Mouse (Mus musculus): ENCODE data around the gene Fam57b. TPM values are rescaled to one million over a fixed set of nuclear protein-coding genes. Genes with fewer than 3 reads are reported as not detected.

Fam57b gene
- polyA plus RNA-seq, 1 experiment from 2014 or later = 1.2 TPM

DNA sequence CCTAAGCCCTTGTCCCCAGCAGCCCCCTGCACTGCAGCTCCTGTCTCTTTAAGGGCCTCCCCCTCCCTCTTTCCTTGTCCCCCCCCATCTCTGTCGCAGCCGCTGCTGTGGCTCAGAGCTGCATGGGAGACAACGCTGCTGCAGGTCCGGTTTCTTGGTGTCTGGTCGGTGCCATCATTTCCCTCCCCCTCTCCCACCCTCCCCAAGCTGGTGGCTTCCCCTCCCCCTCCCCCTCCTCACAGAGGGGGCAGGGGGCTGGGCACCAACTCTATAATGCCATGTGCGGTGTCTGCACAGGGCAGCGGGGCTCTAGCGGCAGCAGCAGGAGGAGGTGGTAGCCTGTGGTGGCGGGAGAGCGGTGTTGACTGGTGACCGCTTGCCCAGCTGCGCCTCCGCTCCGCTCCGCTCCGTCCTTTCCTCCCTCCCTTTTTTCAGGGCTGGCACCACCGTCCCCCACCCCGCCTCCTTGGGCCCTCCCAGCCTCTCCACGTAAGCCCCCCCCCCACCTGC is 25.8 kb downstream of the Fam57b start:
- no peak for ATAC-seq (ENCODE audit: insufficient number of reproducible peaks, insufficient read depth, low FRiP score, low read depth)
- peak overlapping the region; percentile 57 for H3K4me2 ChIP-seq (ENCODE audit: low read length)
- H3K9me3 ChIP-seq (ENCODE audit: control insufficient read depth, low read length) = no peaks in the 10 kb centered on the region
- H3K9ac ChIP-seq (ENCODE audit: low read length) = 0 out of 2 replicates have a peak overlapping the region, but pooled peaks have one; percentile 8
- WGBS = 4% methylated on average over 18 of the region's 19 CpGs
- H3K4me1 ChIP-seq (ENCODE audit: control insufficient read depth in 2 of 2, insufficient read depth in 2 of 2, low read length in 2 of 2) = peaks cover 0 to 4% of the 10 kb centered on the region in 2 experiments; a peak in 2 of 4 replicates
- no peaks in the 10 kb centered on the region for H3K36me3 ChIP-seq (ENCODE audit: control insufficient read depth, insufficient read depth, low read length)
- H3K27ac ChIP-seq (replicated peaks in 1 of 2; ENCODE audit: control insufficient read depth in 1 of 2, insufficient read depth in 1 of 2, low read depth in 2 of 2, low read length in 2 of 2) = no peak overlapping the region
- H3K4me3 ChIP-seq (ENCODE audit: control insufficient read depth in 1 of 2, insufficient read depth in 1 of 2, low read depth in 1 of 2, low read length in 2 of 2) = peak overlapping the region in 1 of 2 experiments; percentile 27; a peak in 2 of 4 replicates
- peaks cover 39% of the 10 kb centered on the region for H3K27me3 ChIP-seq (ENCODE audit: control insufficient read depth, insufficient read depth, low read length)

DNA sequence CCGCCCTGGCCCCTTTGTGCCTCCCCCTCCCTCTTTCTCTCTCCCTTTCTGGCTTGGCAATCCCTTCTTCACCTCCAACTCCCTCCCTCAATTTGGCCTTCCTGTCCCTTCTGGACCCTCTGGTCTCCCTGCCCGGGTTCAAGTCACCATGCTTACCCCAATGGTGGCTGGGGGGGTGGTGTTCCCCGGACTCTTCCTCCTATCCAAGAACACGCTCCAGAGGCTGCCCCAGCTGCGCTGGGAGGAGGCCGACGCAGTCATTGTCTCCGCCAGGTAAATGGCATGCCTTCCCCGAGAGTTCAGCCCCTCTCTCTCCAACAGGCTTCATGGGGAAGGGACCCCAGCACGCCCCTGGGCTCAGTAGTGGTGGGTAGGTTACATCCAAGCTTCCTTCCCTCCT is 26.5 kb downstream of the Fam57b start:
- peaks cover 0 to 4% of the 10 kb centered on the region in 2 experiments; a peak in 2 of 4 replicates for H3K4me1 ChIP-seq (ENCODE audit: control insufficient read depth in 2 of 2, insufficient read depth in 2 of 2, low read length in 2 of 2)
- H3K4me3 ChIP-seq (ENCODE audit: control insufficient read depth in 1 of 2, insufficient read depth in 1 of 2, low read depth in 1 of 2, low read length in 2 of 2) = no peak overlapping the region
- no peak overlapping the region for H3K9ac ChIP-seq (ENCODE audit: low read length)
- H3K9me3 ChIP-seq (ENCODE audit: control insufficient read depth, low read length) = no peaks in the 10 kb centered on the region
- ATAC-seq (ENCODE audit: insufficient number of reproducible peaks, insufficient read depth, low FRiP score, low read depth) = no peak
- peaks cover 40% of the 10 kb centered on the region for H3K27me3 ChIP-seq (ENCODE audit: control insufficient read depth, insufficient read depth, low read length)
- 8% methylated on average over 10 of the region's 10 CpGs for whole genome bisulfite sequencing
- no peak overlapping the region for H3K4me2 ChIP-seq (ENCODE audit: low read length)
- H3K27ac ChIP-seq (replicated peaks in 1 of 2; ENCODE audit: control insufficient read depth in 1 of 2, insufficient read depth in 1 of 2, low read depth in 2 of 2, low read length in 2 of 2) = no peak overlapping the region
- no peaks in the 10 kb centered on the region for H3K36me3 ChIP-seq (ENCODE audit: control insufficient read depth, insufficient read depth, low read length)

DNA sequence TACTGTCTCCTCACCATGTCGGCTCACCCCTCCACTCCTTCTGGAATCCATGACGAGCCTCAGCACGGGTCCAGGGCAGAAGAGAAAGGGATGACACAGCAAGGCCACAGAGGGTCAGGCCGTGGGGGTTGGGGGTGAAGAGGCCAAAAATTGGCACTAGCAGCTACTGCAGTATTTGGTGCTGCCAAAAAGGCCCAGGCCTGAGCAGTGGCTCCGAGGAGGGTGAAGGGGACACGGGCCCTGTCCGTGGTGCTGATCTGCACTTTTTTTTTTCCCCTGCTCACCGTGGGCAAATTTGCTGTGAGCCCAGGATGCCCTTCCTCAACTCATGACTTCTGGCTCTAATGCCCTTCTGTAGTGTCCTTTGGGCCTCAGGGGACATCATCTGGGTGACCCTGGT is 27.9 kb downstream of the Fam57b start:
- Histone ChIP-seq H3K27me3 (ENCODE audit: control insufficient read depth, insufficient read depth, low read length) (peaks cover 50% of the 10 kb centered on the region), H3K36me3 (ENCODE audit: control insufficient read depth, insufficient read depth, low read length) (no peaks in the 10 kb centered on the region), H3K4me1 (ENCODE audit: control insufficient read depth in 2 of 2, insufficient read depth in 2 of 2, low read length in 2 of 2) (peaks cover 0 to 4% of the 10 kb centered on the region in 2 experiments; a peak in 2 of 4 replicates), H3K9me3 (ENCODE audit: control insufficient read depth, low read length) (no peaks in the 10 kb centered on the region), H3K27ac (replicated peaks in 1 of 2; ENCODE audit: control insufficient read depth in 1 of 2, insufficient read depth in 1 of 2, low read depth in 2 of 2, low read length in 2 of 2) (no peak overlapping the region), H3K4me2 (ENCODE audit: low read length) (no peak overlapping the region), H3K4me3 (ENCODE audit: control insufficient read depth in 1 of 2, insufficient read depth in 1 of 2, low read depth in 1 of 2, low read length in 2 of 2) (no peak overlapping the region), H3K9ac (ENCODE audit: low read length) (no peak overlapping the region)
- WGBS = 10% methylated on average over 7 of the region's 8 CpGs
- ATAC-seq (ENCODE audit: insufficient number of reproducible peaks, insufficient read depth, low FRiP score, low read depth) = no peak

DNA sequence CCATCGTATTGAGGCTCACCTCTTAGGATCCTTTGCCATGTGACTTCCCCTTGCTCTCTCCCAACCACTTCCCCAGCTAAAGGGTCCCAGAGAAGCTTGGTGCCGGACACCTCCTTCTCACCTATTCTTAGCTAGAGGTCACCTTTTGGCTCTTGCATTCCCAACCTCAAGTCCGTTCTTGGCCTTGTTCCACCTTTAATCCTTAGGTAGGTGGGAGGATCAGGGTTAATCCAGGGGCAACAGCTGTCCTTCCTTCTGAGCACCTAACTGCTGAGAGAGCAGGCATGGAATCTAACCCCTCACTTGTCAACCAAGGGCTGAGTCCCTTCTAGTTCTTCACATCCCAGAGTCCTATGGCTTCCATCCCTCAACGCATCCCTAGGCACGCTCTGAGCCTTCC is 28.5 kb downstream of the Fam57b start:
- no peak overlapping the region for H3K27ac ChIP-seq (replicated peaks in 1 of 2; ENCODE audit: control insufficient read depth in 1 of 2, insufficient read depth in 1 of 2, low read depth in 2 of 2, low read length in 2 of 2)
- peaks cover 51% of the 10 kb centered on the region for H3K27me3 ChIP-seq (ENCODE audit: control insufficient read depth, insufficient read depth, low read length)
- H3K9me3 ChIP-seq (ENCODE audit: control insufficient read depth, low read length) = no peaks in the 10 kb centered on the region
- H3K4me2 ChIP-seq (ENCODE audit: low read length) = no peak overlapping the region
- peaks cover 0 to 4% of the 10 kb centered on the region in 2 experiments; a peak in 2 of 4 replicates for H3K4me1 ChIP-seq (ENCODE audit: control insufficient read depth in 2 of 2, insufficient read depth in 2 of 2, low read length in 2 of 2)
- WGBS = 52% methylated on average over 5 of the region's 5 CpGs
- H3K36me3 ChIP-seq (ENCODE audit: control insufficient read depth, insufficient read depth, low read length) = no peaks in the 10 kb centered on the region
- ATAC-seq (ENCODE audit: insufficient number of reproducible peaks, insufficient read depth, low FRiP score, low read depth) = no peak
- H3K4me3 ChIP-seq (ENCODE audit: control insufficient read depth in 1 of 2, insufficient read depth in 1 of 2, low read depth in 1 of 2, low read length in 2 of 2) = no peak overlapping the region
- no peak overlapping the region for H3K9ac ChIP-seq (ENCODE audit: low read length)

DNA sequence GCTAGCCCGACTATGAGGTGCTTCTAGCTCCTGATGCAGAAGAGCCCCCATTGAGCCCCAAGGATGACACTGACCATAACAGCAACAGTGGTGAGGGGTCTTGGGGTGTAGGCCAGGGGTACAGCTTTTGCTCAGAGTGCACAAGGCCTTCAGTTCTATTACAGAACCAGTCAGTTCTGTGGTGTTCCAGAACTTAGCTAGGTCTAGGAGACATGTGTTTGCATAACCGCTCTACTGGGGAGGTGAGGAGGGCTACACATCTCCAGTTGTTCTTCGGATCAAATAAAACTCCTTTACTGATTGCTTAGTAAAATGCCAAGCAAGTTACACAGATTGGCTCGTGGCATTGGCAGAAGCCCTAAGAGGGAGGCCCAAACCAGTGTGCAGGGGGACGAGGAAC is 34.1 kb downstream of the Fam57b start, which contains the start of gene 4930451I11Rik:
Gene 4930451I11Rik, minus strand, starts transcription at position 101 of the 400 bp plus-strand sequence.
- Histone ChIP-seq H3K27ac (replicated peaks in 1 of 2; ENCODE audit: control insufficient read depth in 1 of 2, insufficient read depth in 1 of 2, low read depth in 2 of 2, low read length in 2 of 2) (no peak within 1 kb of the TSS), H3K9me3 (ENCODE audit: control insufficient read depth, low read length) (no peaks in the 10 kb centered on the region), H3K4me2 (ENCODE audit: low read length) (peak within 1 kb of the TSS; percentile 63), H3K4me3 (ENCODE audit: control insufficient read depth in 1 of 2, insufficient read depth in 1 of 2, low read depth in 1 of 2, low read length in 2 of 2) (peak within 1 kb of the TSS; percentile 17 to 46; a peak in 3 of 4 replicates), H3K4me1 (ENCODE audit: control insufficient read depth in 2 of 2, insufficient read depth in 2 of 2, low read length in 2 of 2) (peaks cover 0 to 5% of the 10 kb centered on the region in 2 experiments; a peak in 1 of 4 replicates), H3K9ac (ENCODE audit: low read length) (peak within 1 kb of the TSS; percentile 49; the same call in 1 of the 2 replicates), H3K27me3 (ENCODE audit: control insufficient read depth, insufficient read depth, low read length) (peaks cover 18% of the 10 kb centered on the region; the same call in 1 of the 2 replicates), H3K36me3 (ENCODE audit: control insufficient read depth, insufficient read depth, low read length) (no peaks in the 10 kb centered on the region)
- ATAC-seq (ENCODE audit: insufficient number of reproducible peaks, insufficient read depth, low FRiP score, low read depth) = no peak
- WGBS = 54% methylated on average over 5 of the region's 5 CpGs

DNA sequence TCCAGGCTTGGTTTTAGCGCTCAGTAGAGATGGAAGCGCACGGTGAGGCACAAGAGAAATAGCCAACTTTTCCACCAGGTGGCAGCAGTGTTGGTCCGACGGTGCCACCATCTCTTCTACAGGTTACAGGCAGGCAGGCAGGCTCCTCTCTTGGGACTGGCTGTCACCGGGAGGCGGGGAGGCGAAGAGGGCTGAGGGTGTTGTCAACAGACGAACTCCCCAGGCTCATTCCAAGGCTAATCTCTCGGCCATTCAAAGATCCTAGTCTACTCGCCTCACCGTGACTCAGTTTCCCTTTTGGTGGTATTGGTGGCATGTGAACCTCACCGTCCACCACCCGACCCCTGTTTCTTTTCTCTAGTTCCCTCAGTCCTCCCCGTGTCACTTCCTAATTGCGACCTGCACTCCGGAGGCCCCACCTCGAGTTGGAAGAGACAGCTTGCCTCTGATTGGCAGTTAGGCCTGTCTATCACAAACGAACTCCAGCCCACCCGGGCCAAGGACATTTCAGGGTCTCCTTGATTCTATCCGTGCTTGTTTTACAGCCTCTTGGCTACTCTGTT is 34.6 kb downstream of the Fam57b start:
- H3K36me3 ChIP-seq (ENCODE audit: control insufficient read depth, insufficient read depth, low read length) = no peaks in the 10 kb centered on the region
- H3K4me2 ChIP-seq (ENCODE audit: low read length) = peak overlapping the region; percentile 63
- peak overlapping the region; percentile 17 to 46; a peak in 3 of 4 replicates for H3K4me3 ChIP-seq (ENCODE audit: control insufficient read depth in 1 of 2, insufficient read depth in 1 of 2, low read depth in 1 of 2, low read length in 2 of 2)
- peak; percentile 52; the same call in 1 of the 2 replicates for ATAC-seq (ENCODE audit: insufficient number of reproducible peaks, insufficient read depth, low FRiP score, low read depth)
- peaks cover 0 to 5% of the 10 kb centered on the region in 2 experiments; a peak in 1 of 4 replicates for H3K4me1 ChIP-seq (ENCODE audit: control insufficient read depth in 2 of 2, insufficient read depth in 2 of 2, low read length in 2 of 2)
- H3K27ac ChIP-seq (replicated peaks in 1 of 2; ENCODE audit: control insufficient read depth in 1 of 2, insufficient read depth in 1 of 2, low read depth in 2 of 2, low read length in 2 of 2) = no peak overlapping the region
- H3K27me3 ChIP-seq (ENCODE audit: control insufficient read depth, insufficient read depth, low read length) = peaks cover 18% of the 10 kb centered on the region; the same call in 1 of the 2 replicates
- no peaks in the 10 kb centered on the region for H3K9me3 ChIP-seq (ENCODE audit: control insufficient read depth, low read length)
- peak overlapping the region; percentile 49; the same call in 1 of the 2 replicates for H3K9ac ChIP-seq (ENCODE audit: low read length)
- WGBS = under 1% methylated on average over 21 of the region's 21 CpGs

DNA sequence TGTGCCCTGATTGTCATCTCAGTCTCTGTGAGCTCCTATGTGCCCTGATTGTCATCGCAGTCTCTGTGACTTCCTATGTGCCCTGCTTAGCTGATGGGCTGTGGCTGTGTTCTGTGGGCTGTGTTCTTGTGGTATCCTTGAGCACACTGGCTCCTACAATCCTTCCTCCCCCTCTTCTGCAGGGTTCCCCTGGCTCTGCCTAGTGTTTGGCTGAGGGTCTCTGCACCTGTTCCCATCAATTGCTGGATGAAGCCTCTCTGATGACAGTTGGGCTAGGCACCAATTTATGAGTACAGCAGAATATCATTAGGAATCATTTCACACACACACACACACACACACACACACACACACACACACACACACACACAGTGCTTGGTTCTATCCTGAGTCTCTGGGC is 35.8 kb downstream of the Fam57b start:
- Histone ChIP-seq H3K27ac (replicated peaks in 1 of 2; ENCODE audit: control insufficient read depth in 1 of 2, insufficient read depth in 1 of 2, low read depth in 2 of 2, low read length in 2 of 2) (no peak overlapping the region), H3K9me3 (ENCODE audit: control insufficient read depth, low read length) (no peaks in the 10 kb centered on the region), H3K9ac (ENCODE audit: low read length) (no peak overlapping the region), H3K27me3 (ENCODE audit: control insufficient read depth, insufficient read depth, low read length) (peaks cover 18% of the 10 kb centered on the region; the same call in 1 of the 2 replicates), H3K4me2 (ENCODE audit: low read length) (no peak overlapping the region), H3K4me1 (ENCODE audit: control insufficient read depth in 2 of 2, insufficient read depth in 2 of 2, low read length in 2 of 2) (peaks cover 0 to 5% of the 10 kb centered on the region in 2 experiments; a peak in 1 of 4 replicates), H3K36me3 (ENCODE audit: control insufficient read depth, insufficient read depth, low read length) (no peaks in the 10 kb centered on the region), H3K4me3 (ENCODE audit: control insufficient read depth in 1 of 2, insufficient read depth in 1 of 2, low read depth in 1 of 2, low read length in 2 of 2) (no peak overlapping the region)
- ATAC-seq (ENCODE audit: insufficient number of reproducible peaks, insufficient read depth, low FRiP score, low read depth) = no peak
- 100% methylated on average over 1 of the region's 1 CpGs for WGBS

Measured in heart, embryonic 14.5 days (tissue).